Mouse (Mus musculus) hindbrain, embryonic 12.5 days (tissue): ENCODE results near the gene Elmo1. TPM values are rescaled to one million over a fixed set of nuclear protein-coding genes. Genes with fewer than 3 reads are reported as not detected.

Source experiments
- ATAC-seq: fragments of 200-750 bp; cut with Nextera tagmentation; 2 replicates; pipeline ENCODE4 v1.8.0; 2017; ENCODE audit warnings: moderate TSS enrichment; ENCODE audit not compliant: low FRiP score
- H3K27ac ChIP-seq: fragments of 300-500 bp; sonication (generic); 2 replicates; pipeline ENCODE4 v1.5.1; 2016; ENCODE audit warnings: mild to moderate bottlenecking
- H3K27me3 ChIP-seq: fragments of 300-500 bp; sonication (generic); 2 replicates; pipeline ENCODE4 v1.6.1; 2016; ENCODE audit warnings: mild to moderate bottlenecking
- H3K36me3 ChIP-seq: fragments of 300-500 bp; sonication (generic); 2 replicates; pipeline ENCODE4 v1.6.1; 2016; ENCODE audit warnings: mild to moderate bottlenecking
- H3K4me1 ChIP-seq: fragments of 300-500 bp; sonication (generic); 2 replicates; pipeline ENCODE4 v1.6.1; 2016
- H3K4me2 ChIP-seq: fragments of 300-500 bp; sonication (generic); replicated peaks from 2 replicates; pipeline ENCODE4 v1.6.1; 2016; ENCODE audit warnings: mild to moderate bottlenecking
- H3K4me3 ChIP-seq: fragments of 300-500 bp; sonication (generic); 2 replicates; pipeline ENCODE4 v1.5.1; 2016; ENCODE audit warnings: mild to moderate bottlenecking
- H3K9ac ChIP-seq: fragments of 300-500 bp; sonication (generic); 2 replicates; pipeline ENCODE4 v1.6.1; 2016; ENCODE audit warnings: mild to moderate bottlenecking, moderate library complexity
- H3K9me3 ChIP-seq: fragments of 300-500 bp; sonication (generic); replicated peaks from 2 replicates; pipeline ENCODE4 v1.6.1; 2016; ENCODE audit warnings: mild to moderate bottlenecking
- WGBS: fragments of 180-500 bp; shearing (Covaris S2); methylation state at CpG from one replicate; pipeline ENCODE4 v1.1.7; 2016; 5-methylcytosine and 5-hydroxymethylcytosine counted together
- polyA plus RNA-seq: library from polyadenylated mRNA; unstranded; fragments of >200 nt; fragmentation: Nextera tagmentation; extraction: Ambion mirVana; gene quantifications from 2 replicates; pipeline ENCODE4 v1.2.1, GENCODE M21; 2016

Gene Elmo1
- polyA plus RNA-seq, 1 experiment from 2014 or later = 28.9 TPM

- no peak overlapping the region for H3K4me2 ChIP-seq
- H3K36me3 ChIP-seq = no peaks in the 10 kb centered on the region
- no peak overlapping the region for H3K9ac ChIP-seq
- no peak overlapping the region for H3K27ac ChIP-seq
- H3K4me3 ChIP-seq = no peak overlapping the region
- WGBS = 55% methylated on average over 5 of the region's 5 CpGs
- H3K4me1 ChIP-seq = no peaks in the 10 kb centered on the region
- H3K27me3 ChIP-seq = no peaks in the 10 kb centered on the region
- ATAC-seq = no peak
- no peaks in the 10 kb centered on the region for H3K9me3 ChIP-seq
These were observed 116.7 kb downstream of the Elmo1 start for GRCm38 (mm10) chr13:20207126-20207525.

- Histone ChIP-seq H3K36me3 (no peaks in the 10 kb centered on the region), H3K4me3 (no peak overlapping the region), H3K4me2 (no peak overlapping the region), H3K27ac (no peak overlapping the region), H3K9ac (no peak overlapping the region), H3K27me3 (no peaks in the 10 kb centered on the region), H3K9me3 (no peaks in the 10 kb centered on the region), H3K4me1 (no peaks in the 10 kb centered on the region)
- ATAC-seq = no peak
- WGBS = 54% methylated on average over 7 of the region's 7 CpGs
These were observed 117.7 kb downstream of the Elmo1 start for GRCm38 (mm10) chr13:20207950-20208642.

DNA sequence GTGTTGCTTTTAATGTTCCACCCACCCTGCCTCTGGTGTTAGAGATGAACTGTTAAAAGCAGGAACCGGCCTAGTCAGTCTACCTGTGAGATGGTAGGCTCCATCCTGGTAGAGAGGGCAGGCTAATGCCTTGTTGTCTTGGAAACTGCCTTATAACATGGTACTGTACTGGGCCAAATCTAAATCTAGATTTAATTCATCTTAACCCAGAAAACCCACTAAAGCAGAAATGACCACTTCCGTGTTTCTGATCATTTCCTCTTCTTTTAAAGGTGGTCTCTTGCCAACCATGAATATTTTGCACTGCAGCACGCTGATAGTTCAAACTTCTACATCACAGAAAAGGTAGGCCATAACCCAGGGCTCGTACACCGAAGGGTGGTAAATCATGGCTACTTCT is 118.5 kb downstream of the Elmo1 start:
- Histone ChIP-seq H3K4me2 (no peak overlapping the region), H3K9ac (no peak overlapping the region), H3K27ac (no peak overlapping the region), H3K9me3 (no peaks in the 10 kb centered on the region), H3K36me3 (no peaks in the 10 kb centered on the region), H3K4me3 (no peak overlapping the region), H3K27me3 (no peaks in the 10 kb centered on the region), H3K4me1 (no peaks in the 10 kb centered on the region)
- WGBS = 90% methylated on average over 5 of the region's 5 CpGs
- no peak for ATAC-seq

DNA sequence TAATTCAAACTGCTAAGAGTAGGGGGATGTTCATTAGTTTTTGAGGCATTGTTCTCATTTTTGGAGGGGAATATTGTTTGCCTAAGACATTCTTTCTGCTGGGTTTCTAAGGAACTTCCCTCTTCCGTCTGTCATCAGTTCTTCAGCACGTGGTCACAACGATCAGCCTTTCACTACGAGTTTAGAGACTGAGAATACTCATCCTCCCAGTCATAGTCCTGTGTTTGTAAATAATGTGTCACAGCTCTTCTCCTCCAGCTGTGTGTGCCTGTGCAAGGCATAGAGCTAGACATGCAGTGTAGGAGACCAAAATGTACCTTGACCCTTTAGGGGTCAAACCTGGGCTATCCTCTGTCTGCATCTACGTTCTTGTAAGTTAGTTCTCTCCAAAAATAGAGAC is 121.4 kb downstream of the Elmo1 start:
- no peak overlapping the region for H3K9ac ChIP-seq
- no peak for ATAC-seq
- no peaks in the 10 kb centered on the region for H3K27me3 ChIP-seq
- WGBS = 78% methylated on average over 5 of the region's 5 CpGs
- no peaks in the 10 kb centered on the region for H3K9me3 ChIP-seq
- no peak overlapping the region for H3K4me3 ChIP-seq
- no peaks in the 10 kb centered on the region for H3K36me3 ChIP-seq
- no peak overlapping the region for H3K27ac ChIP-seq
- H3K4me2 ChIP-seq = no peak overlapping the region
- H3K4me1 ChIP-seq = no peaks in the 10 kb centered on the region

DNA sequence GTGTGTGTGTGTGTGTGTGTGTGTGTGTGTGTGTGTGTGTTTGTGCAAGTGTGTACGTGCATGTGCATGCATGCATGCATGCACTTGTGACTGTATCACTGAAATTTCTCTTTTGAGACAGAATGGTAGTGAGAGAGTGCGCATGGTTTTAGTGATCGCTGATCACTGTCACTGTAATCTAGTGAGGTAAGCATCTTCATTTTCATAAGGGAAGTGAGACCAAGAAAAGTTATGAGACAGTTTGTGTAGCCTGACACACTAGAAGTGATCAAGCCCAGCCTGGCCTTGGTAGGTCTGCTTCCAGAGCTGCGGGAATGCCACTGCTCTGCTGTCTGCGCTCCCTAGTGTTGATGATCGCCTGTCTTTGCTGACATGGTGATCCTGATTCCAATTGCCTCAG is 122.3 kb downstream of the Elmo1 start:
- no peak for ATAC-seq
- 93% methylated on average over 6 of the region's 6 CpGs for WGBS
- Histone ChIP-seq H3K36me3 (no peaks in the 10 kb centered on the region), H3K4me3 (no peak overlapping the region), H3K27me3 (no peaks in the 10 kb centered on the region), H3K9me3 (no peaks in the 10 kb centered on the region), H3K4me1 (no peaks in the 10 kb centered on the region), H3K9ac (no peak overlapping the region), H3K4me2 (no peak overlapping the region), H3K27ac (no peak overlapping the region)

- 84% methylated on average over 5 of the region's 5 CpGs for WGBS
- Histone ChIP-seq H3K27ac (no peak overlapping the region), H3K9ac (no peak overlapping the region), H3K4me1 (no peaks in the 10 kb centered on the region), H3K27me3 (no peaks in the 10 kb centered on the region), H3K4me3 (no peak overlapping the region), H3K36me3 (no peaks in the 10 kb centered on the region), H3K9me3 (no peaks in the 10 kb centered on the region), H3K4me2 (no peak overlapping the region)
- no peak for ATAC-seq
These were observed 123.5 kb downstream of the Elmo1 start for GRCm38 (mm10) chr13:20213861-20214260.

GRCm38 (mm10) chr13:20217453-20218090 is 127.2 kb downstream of the Elmo1 start:
- Histone ChIP-seq H3K27me3 (no peaks in the 10 kb centered on the region), H3K4me2 (no peak overlapping the region), H3K4me3 (no peak overlapping the region), H3K36me3 (no peaks in the 10 kb centered on the region), H3K9ac (no peak overlapping the region), H3K27ac (no peak overlapping the region), H3K9me3 (no peaks in the 10 kb centered on the region), H3K4me1 (no peaks in the 10 kb centered on the region)
- WGBS = 75% methylated on average over 4 of the region's 4 CpGs
- ATAC-seq = no peak

GRCm38 (mm10) chr13:20218126-20218525 is 127.7 kb downstream of the Elmo1 start:
- H3K9ac ChIP-seq = no peak overlapping the region
- H3K36me3 ChIP-seq = no peaks in the 10 kb centered on the region
- WGBS = 67% methylated on average over 4 of the region's 4 CpGs
- H3K4me1 ChIP-seq = no peaks in the 10 kb centered on the region
- ATAC-seq = no peak
- H3K4me3 ChIP-seq = no peak overlapping the region
- no peak overlapping the region for H3K4me2 ChIP-seq
- H3K27me3 ChIP-seq = no peaks in the 10 kb centered on the region
- H3K9me3 ChIP-seq = no peaks in the 10 kb centered on the region
- H3K27ac ChIP-seq = no peak overlapping the region

- Histone ChIP-seq H3K27ac (no peak overlapping the region), H3K4me2 (no peak overlapping the region), H3K9me3 (no peaks in the 10 kb centered on the region), H3K36me3 (no peaks in the 10 kb centered on the region), H3K9ac (no peak overlapping the region), H3K4me1 (no peaks in the 10 kb centered on the region), H3K27me3 (no peaks in the 10 kb centered on the region), H3K4me3 (no peak overlapping the region)
- no peak for ATAC-seq
These were observed 130.0 kb downstream of the Elmo1 start for GRCm38 (mm10) chr13:20220414-20220813.

DNA sequence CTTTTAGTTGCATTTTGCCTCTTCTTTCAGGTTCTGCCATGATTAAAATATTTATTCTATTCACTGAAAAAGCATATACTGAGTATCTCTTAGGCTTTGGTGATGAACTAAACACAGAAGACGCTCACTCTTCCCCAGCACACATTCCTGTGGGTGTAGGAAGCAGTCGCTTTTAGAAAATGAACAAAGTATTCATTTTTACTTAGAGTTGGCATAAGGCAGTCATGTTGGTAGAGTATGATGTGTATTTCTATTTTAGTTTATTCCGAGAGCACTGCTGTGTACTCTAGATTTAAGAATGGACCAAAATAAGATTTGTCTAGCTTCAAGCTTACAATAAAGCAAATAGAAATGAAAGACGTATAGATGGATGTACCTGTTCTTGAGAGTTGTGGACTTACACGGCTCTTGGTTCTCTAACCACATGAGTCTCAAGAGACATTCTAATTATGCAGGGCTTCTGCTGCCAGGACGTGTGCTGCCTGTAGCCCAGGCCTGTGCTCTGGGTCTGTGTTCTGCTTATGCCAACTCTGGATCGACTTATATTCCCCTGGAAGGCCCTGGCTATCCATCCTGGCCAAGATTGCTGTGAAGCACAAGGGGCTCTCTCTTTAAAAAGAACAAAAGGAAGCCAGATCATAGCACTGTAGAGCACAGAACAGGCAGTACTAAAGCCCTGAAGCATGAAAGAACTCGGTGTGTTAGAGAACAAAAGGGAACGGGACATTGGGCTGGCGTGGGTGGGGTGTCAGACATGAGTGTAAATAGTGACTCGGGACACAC is 137.7 kb downstream of the Elmo1 start:
- Histone ChIP-seq H3K27ac (no peak overlapping the region), H3K9ac (no peak overlapping the region), H3K27me3 (no peaks in the 10 kb centered on the region), H3K36me3 (no peaks in the 10 kb centered on the region), H3K4me1 (peaks cover 7% of the 10 kb centered on the region), H3K4me2 (no peak overlapping the region), H3K9me3 (no peaks in the 10 kb centered on the region), H3K4me3 (no peak overlapping the region)
- 60% methylated on average over 11 of the region's 11 CpGs for WGBS
- ATAC-seq = no peak

GRCm38 (mm10) chr13:20231837-20232728 is 141.7 kb downstream of the Elmo1 start:
- Histone ChIP-seq H3K27me3 (no peaks in the 10 kb centered on the region), H3K9ac (no peak overlapping the region), H3K4me3 (no peak overlapping the region), H3K4me2 (no peak overlapping the region), H3K4me1 (peaks cover 7% of the 10 kb centered on the region), H3K36me3 (no peaks in the 10 kb centered on the region), H3K27ac (0 out of 2 replicates have a peak overlapping the region, but pooled peaks have one; percentile 23), H3K9me3 (no peaks in the 10 kb centered on the region)
- 68% methylated on average over 11 of the region's 11 CpGs for WGBS
- ATAC-seq = peak; percentile 61

- no peak overlapping the region for H3K4me3 ChIP-seq
- H3K4me2 ChIP-seq = no peak overlapping the region
- H3K4me1 ChIP-seq = peaks cover 4% of the 10 kb centered on the region; the same call in 1 of the 2 replicates
- H3K36me3 ChIP-seq = no peaks in the 10 kb centered on the region
- no peak overlapping the region for H3K9ac ChIP-seq
- H3K27ac ChIP-seq = no peak overlapping the region
- no peak for ATAC-seq
- WGBS = 93% methylated on average over 7 of the region's 7 CpGs
- H3K27me3 ChIP-seq = no peaks in the 10 kb centered on the region
- no peaks in the 10 kb centered on the region for H3K9me3 ChIP-seq
These were observed 143.3 kb downstream of the Elmo1 start for GRCm38 (mm10) chr13:20233707-20234106.
